Mouse (Mus musculus) liver, adult 2 months (tissue): Measurements from ENCODE around the gene Npr3. TPM values are rescaled to one million over a fixed set of nuclear protein-coding genes. Genes with fewer than 3 reads are reported as not detected.
A peak's percentile ranks its signal among the peaks of the same experiment; 100 is the strongest.

Experiments used
- DNase-seq: peaks from one replicate; pipeline ENCODE4 v3.0.0-alpha.2; 2011; ENCODE audit warnings: low read depth, low spot score; ENCODE audit errors: extremely low read depth
- H3K27ac ChIP-seq: fragments of 200-500 bp; replicated peaks from 2 replicates; pipeline ENCODE4 v1.5.1; 2012; ENCODE audit warnings: low read depth, mild to moderate bottlenecking, control low read depth, inconsistent platforms, low read length; ENCODE audit not compliant: insufficient read depth
- H3K27me3 ChIP-seq: fragments of 200-500 bp; 2 replicates; pipeline ENCODE4 v1.6.1; 2012; ENCODE audit warnings: mild to moderate bottlenecking, moderate library complexity, low read length, inconsistent platforms; ENCODE audit not compliant: control insufficient read depth, insufficient read depth
- H3K36me3 ChIP-seq: fragments of 200-500 bp; 2 replicates; pipeline ENCODE4 v1.6.1; 2012; ENCODE audit warnings: low read length, inconsistent platforms; ENCODE audit not compliant: control insufficient read depth, insufficient read depth
- H3K4me1 ChIP-seq: fragments of 200-500 bp; 2 replicates; pipeline ENCODE4 v1.6.1; 2011; ENCODE audit warnings: low read length; ENCODE audit not compliant: control insufficient read depth, insufficient read depth
- H3K4me3 ChIP-seq: fragments of 200-500 bp; 2 replicates; pipeline ENCODE4 v1.5.1; 2011; ENCODE audit warnings: low read depth, mild to moderate bottlenecking, control low read depth, low read length, moderate library complexity; ENCODE audit not compliant: insufficient read depth
- H3K79me2 ChIP-seq: fragments of 200-500 bp; 2 replicates; pipeline ENCODE4 v1.6.1; 2012; ENCODE audit warnings: inconsistent platforms, mild to moderate bottlenecking, low read length, moderate library complexity; ENCODE audit not compliant: control insufficient read depth, insufficient read depth
- H3K9ac ChIP-seq: fragments of 200-500 bp; 2 replicates; pipeline ENCODE4 v1.6.1; 2012; ENCODE audit warnings: low read depth, mild to moderate bottlenecking, control low read depth, inconsistent platforms, low read length
- CTCF ChIP-seq: fragments of 200-500 bp; IDR thresholded peaks from 2 replicates; pipeline ENCODE4 v1.5.1; 2011; ENCODE audit warnings: low read depth, low read length, control low read depth
- POLR2A ChIP-seq: fragments of 200-500 bp; IDR thresholded peaks from 2 replicates; pipeline ENCODE4 v1.6.1; 2011; ENCODE audit warnings: low read length, control low read depth; ENCODE audit not compliant: insufficient read depth; ENCODE audit errors: extremely low read depth
- WGBS: fragments of 180-500 bp; shearing (Covaris S2); methylation state at CpG from one replicate; pipeline ENCODE4 v1.1.7; 2018; 5-methylcytosine and 5-hydroxymethylcytosine counted together
- polyA plus RNA-seq: library from polyadenylated mRNA; depleted of rRNA; stranded (reverse); fragments of >200 nt; gene quantifications from 2 replicates; pipeline ENCODE4 v1.2.3, GENCODE M21; 2012
- total RNA-seq: library from RNA; depleted of rRNA; stranded (reverse); fragments of >200 nt; gene quantifications from 2 replicates; pipeline ENCODE4 v1.2.3, GENCODE M21; 2014

Gene Npr3
- total and polyA plus RNA-seq, 2 experiments: 0.73 to 2.3 TPM

- H3K4me1 ChIP-seq: 0 out of 2 replicates have a peak, but pooled peaks cover 3% of the 10 kb centered on the region
- DNase-seq: peak; percentile 20
- H3K79me2 ChIP-seq: no peaks in the 10 kb centered on the region
- H3K27me3 ChIP-seq: 0 out of 2 replicates have a peak, but pooled peaks cover 3% of the 10 kb centered on the region
- no peak for TF ChIP-seq POLR2A
- TF ChIP-seq CTCF: no peak
- H3K36me3 ChIP-seq: no peaks in the 10 kb centered on the region
- 31% methylated on average over 11 of the region's 11 CpGs for WGBS
- H3K4me3 ChIP-seq: no peak overlapping the region
- H3K9ac ChIP-seq: no peak overlapping the region
- H3K27ac ChIP-seq: no peak overlapping the region
Observed at GRCm38 (mm10) chr15:11908166-11908565, 1.1 kb upstream of the Npr3 start.

GRCm38 (mm10) chr15:11906021-11906570, 991 bp downstream of the Npr3 start:
- WGBS: 2% methylated on average over 34 of the region's 36 CpGs
- Histone ChIP-seq H3K9ac (no peak overlapping the region), H3K79me2 (no peaks in the 10 kb centered on the region), H3K36me3 (no peaks in the 10 kb centered on the region), H3K27me3 (0 out of 2 replicates have a peak, but pooled peaks cover 3% of the 10 kb centered on the region), H3K4me1 (0 out of 2 replicates have a peak, but pooled peaks cover 3% of the 10 kb centered on the region), H3K4me3 (peak overlapping the region; percentile 61; the same call in 1 of the 2 replicates), H3K27ac (no peak overlapping the region)
- no peak for TF ChIP-seq POLR2A
- TF ChIP-seq CTCF: no peak
- DNase-seq: no peak

DNA sequence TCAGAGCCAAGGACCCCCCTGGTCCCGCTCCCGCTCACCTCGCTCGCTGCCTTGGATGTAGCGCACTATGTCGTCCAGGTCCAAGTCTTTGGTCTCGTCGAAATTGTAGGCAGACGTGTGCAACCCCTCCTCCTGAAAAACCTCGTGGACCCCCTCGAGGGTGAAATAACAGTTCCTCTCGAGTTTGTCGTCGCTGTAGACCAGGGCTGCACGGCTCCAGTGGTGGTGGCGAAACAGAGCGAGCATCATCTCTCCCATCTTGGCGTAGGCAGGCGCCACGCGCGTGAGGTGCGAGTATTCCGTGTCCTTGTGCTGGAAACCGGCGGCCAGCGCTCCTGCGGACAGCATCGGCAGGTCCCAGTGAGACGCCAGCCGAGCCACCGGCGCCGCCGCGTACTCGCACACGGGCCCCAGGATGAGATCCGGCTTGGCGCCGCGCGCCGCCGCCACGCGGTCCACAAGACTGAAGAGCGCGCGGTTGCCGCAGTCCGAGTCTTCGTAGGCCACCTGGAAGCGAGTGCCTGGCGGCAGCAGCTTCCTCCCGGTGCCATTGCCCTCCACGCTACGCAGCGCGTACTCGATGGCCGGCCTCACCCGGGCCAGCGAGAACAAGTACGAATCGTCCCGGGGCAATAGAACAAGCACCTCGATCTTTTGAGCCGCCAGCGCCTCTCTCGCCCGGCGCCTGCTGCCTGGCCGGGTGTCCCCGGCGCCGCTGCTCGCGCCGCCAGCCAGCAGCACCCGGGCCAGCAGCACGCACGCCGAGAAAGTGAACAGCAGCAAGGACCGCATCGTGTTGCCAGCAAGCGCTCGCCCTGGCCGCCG, 2.0 kb downstream of the Npr3 start:
- 0 out of 2 replicates have a peak, but pooled peaks cover 3% of the 10 kb centered on the region for H3K4me1 ChIP-seq
- no peak overlapping the region for H3K27ac ChIP-seq
- TF ChIP-seq POLR2A: no peak
- no peak for TF ChIP-seq CTCF
- no peak for DNase-seq
- H3K27me3 ChIP-seq: 0 out of 2 replicates have a peak, but pooled peaks cover 3% of the 10 kb centered on the region
- no peaks in the 10 kb centered on the region for H3K36me3 ChIP-seq
- no peaks in the 10 kb centered on the region for H3K79me2 ChIP-seq
- H3K9ac ChIP-seq: peak overlapping the region; percentile 49
- H3K4me3 ChIP-seq: peak overlapping the region; percentile 56
- 3% methylated on average over 90 of the region's 90 CpGs for WGBS

DNA sequence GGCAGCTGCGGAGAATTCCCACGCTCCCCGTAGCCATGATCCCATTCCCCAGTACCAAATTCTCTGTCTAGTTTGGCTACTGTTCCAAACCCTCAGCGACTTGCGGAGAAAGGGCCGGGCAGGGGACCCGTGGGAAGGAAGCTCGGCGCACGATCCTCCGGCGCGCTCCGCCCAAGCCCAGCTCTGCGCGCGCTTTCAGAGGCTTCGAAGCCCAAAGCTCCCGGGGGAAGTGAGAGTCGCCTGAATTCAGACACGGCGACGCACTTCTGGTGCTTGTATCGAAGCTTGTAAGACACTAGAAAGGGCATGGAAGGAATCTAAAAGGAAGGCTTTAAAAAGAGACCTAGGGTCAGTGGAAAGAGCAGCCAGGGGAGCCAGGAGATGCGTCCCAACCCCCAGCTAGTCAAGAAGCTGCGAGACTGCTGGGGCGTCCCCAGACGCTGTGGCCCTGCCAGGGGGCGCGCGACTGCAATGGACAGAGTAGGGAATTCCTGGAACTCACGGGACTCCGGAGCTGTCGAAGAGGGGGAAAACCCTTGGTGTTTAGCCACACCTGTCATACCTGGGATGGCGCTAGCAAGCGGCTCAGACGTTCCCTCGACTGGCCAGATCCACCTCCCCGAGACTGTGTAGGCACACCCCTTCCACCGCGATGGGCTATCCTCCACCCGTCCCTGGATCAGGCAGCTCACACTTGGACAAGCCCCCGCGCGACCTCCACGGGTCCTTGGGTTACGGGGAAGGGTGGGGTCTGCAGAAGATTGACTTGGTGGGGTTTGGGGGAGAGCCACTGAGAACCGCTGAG, 2.8 kb downstream of the Npr3 start:
- no peak for DNase-seq
- 0 out of 2 replicates have a peak, but pooled peaks cover 3% of the 10 kb centered on the region for H3K27me3 ChIP-seq

DNA sequence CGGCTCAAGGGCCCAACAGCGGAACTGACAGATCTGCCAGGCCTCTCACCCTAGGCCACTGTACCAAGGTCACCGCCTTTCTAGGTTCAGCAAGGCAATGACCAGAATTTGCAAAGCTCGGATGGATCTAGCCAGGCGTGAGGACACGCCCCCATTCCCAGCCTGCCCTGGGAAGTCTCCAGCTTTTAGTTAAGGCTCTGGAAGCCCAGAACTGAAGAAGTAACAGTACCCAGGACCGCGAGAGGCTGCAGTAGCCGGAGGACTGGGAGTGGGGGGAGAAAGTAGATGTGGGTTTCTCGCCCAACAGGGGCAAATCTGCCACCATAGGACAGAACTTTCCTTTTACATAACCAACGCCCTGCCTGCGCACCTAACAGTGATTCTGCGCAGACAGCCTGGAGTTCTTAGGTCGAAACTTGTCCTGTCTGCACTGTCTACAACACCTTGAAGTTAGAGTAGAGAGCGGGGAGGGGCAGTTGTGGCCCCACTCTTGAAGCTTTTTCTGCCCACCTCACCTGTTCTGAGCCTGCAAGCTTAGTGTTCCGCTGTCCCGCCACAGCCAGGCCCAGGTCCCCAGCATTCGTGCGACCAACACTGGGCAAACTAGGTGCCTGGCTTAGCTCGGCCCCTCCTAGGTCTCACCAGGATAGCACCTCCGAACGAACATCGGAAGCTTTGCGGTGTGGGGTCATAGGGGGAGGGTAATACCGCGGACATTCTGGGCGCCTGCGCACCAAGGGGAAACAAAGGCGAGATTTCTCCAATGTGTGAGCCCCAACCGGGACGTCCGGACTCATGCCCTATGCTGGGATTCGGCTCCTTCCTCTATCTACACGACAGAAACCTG, 3.7 kb downstream of the Npr3 start:
- Histone ChIP-seq H3K36me3 (no peaks in the 10 kb centered on the region), H3K4me1 (0 out of 2 replicates have a peak, but pooled peaks cover 3% of the 10 kb centered on the region), H3K27ac (no peak overlapping the region; the same call in 1 of the 2 replicates), H3K79me2 (no peaks in the 10 kb centered on the region), H3K9ac (peak overlapping the region; percentile 38), H3K27me3 (0 out of 2 replicates have a peak, but pooled peaks cover 3% of the 10 kb centered on the region), H3K4me3 (peak overlapping the region; percentile 56)
- DNase-seq: peak; percentile 34
- TF ChIP-seq POLR2A: no peak
- no peak for TF ChIP-seq CTCF
- 12% methylated on average over 34 of the region's 34 CpGs for WGBS

More for the DNA sequence above, 2.8 kb downstream of the Npr3 start:
- H3K4me1 ChIP-seq: 0 out of 2 replicates have a peak, but pooled peaks cover 3% of the 10 kb centered on the region
- no peaks in the 10 kb centered on the region for H3K36me3 ChIP-seq
- peak overlapping the region; percentile 56 for H3K4me3 ChIP-seq
- 2% methylated on average over 48 of the region's 48 CpGs for WGBS
- TF ChIP-seq POLR2A (no peak), CTCF (no peak)
- no peaks in the 10 kb centered on the region for H3K79me2 ChIP-seq
- peak overlapping the region; percentile 38; the same call in 1 of the 2 replicates for H3K9ac ChIP-seq
- no peak overlapping the region; the same call in 1 of the 2 replicates for H3K27ac ChIP-seq
